Mouse (Mus musculus): ENCODE measurements around the gene Pdp2.
"Not testable (repeated sequence)": the region's sequence is repeated elsewhere in the genome, so short reads cannot be mapped to it uniquely, and the experiment has no call there.

The Pdp2 gene

DNA sequence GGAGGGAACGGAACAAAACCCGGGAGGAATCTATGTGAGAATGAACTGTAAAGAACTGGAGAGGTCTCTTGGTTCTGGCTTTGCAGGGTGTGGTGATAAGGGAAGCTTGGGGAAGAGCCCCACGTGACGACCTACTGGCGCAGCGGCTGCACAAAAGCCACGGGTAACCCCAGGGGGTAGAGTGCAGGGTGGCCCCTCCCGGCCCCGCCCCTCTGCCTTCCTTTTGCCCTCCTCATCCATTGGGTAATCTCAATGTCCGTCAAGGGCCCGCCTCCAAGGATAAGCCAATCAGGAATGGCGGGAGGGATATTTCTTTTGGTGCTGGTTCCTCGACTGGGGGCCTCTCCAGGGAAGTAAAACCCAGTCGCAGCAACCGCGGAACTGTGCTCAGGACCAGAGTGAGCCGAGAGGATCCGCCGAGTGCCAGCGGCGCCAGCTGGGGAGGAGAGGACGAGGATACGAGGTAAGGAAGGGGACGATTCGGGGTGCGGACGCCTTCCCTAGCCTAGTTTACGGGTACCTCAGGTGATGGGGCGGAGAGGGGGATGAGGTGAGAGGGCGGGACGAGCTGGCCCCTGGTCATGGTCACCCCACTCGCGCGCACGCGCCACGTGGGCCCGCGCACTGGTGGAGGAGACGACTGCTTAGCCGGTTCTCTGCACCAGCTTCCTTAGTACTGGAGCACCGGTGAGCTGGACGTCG is at the start of gene Pdp2:
Pdp2 (plus strand) TSS at position 319 of the 702 bp plus-strand sequence.
- peak; percentile 82 to 87 for DNase-seq (ENCODE audit: low spot score in 2 of 2)

DNA sequence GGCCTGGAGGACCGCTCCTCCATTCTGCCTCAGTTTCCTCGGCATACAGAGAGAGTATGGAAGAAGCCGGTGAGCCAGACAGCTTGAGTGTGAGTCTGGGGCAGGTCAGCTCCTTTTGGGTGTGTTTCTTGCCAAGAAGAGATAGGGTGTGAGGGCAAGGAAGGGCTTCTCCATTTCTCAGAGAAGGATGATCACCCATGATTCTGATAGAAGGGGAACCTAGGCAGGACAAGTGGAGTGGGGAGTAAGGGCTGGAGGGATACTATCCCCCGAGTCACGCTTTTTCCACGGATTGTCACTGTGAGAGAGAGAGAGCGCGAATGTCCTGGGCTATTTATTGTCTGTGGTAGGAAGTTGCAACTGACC is 49.8 kb upstream of the Pdp2 start:
- DNase-seq (ENCODE audit: low spot score in 2 of 2) = no peak

DNA sequence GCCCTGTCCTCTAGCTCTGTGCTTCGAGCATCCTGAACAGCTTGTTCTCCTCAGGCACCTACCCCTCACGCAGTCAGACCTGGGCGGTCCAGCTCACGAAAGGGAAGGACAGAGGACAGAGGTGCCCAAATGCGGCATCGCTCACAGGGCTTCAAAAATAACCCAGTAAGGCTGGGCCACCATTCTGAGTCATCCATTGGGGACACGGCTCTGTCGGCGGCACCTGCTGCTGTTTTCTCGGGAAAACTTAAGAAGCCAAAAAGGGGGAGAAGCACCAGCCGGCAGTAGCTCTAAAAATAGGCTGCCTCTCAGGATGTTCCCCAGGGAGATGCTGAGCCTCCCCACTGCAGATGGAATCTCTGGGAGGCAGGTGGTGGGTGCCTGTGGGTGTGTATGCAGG is 49.1 kb upstream of the Pdp2 start:
- no peak for DNase-seq (ENCODE audit: low spot score in 2 of 2)

DNA sequence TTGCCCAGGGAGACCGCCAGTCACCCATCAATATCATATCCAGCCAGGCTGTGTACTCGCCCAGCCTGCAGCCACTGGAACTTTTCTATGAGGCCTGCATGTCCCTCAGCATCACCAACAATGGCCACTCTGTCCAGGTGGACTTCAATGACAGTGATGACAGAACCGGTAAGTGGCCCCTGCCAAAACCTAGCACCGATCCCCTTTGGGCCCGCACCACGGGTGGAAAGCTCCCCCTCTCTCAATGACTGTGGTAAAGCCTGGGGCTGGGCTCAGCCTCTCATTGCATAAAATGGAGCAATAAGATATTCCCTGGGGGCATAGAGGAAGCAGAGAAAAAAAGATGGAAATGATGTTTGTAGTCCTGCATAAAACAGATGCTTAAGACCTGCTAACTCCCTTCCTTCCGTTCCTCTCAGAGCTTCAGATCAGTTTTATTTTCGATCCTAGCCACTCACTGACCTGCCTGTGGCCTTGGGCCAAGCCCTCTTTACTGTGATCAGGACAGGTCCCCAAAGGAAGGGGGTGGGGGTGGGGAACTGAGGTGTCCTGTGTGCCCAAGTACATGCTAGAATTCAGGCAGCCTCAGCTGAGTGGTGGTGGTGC is 47.7 kb upstream of the Pdp2 start:
- DNase-seq (ENCODE audit: low spot score in 2 of 2) = no peak

DNA sequence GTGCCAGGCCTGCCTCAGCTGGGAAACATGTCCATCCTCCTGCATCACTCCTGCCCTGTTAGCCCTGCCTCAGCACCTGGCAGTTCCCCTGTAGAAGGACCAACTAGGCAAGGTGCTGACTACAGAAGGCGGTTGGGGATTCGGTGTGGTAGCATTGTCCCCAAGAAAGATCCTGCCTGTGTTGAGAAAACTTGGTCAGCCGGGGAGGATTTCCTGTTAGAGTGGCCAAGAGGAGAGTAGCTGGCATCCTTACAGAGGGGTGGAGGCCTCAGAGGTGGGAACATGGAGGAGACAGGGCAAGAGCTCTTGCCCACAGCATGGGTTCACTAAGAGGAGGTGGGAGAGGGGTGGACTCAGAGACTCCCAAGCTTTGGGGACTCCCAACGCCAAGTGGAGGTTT is 36.1 kb upstream of the Pdp2 start:
- DNase-seq (ENCODE audit: low spot score in 2 of 2) = no peak

DNA sequence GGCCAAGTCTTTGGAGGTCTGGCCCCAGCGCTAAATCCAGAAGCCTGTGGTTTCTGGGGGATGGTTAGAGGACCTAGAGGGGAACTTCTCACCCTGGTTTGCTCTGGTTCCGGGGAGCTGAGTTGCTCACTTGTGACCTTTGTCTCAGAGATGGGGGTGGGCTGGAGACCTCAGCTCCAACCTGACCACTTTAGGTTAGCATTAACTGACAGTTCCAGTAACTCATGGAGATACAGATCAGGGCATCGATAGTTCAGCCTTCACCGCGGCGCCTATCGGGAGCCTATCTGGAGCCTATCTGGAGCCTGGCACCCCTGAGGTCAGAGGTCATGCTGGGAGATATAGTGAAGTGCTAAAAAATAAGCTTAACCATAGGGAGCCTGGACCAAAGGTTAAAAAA is 34.0 kb upstream of the Pdp2 start:
- no peak for DNase-seq (ENCODE audit: low spot score in 2 of 2)

DNA sequence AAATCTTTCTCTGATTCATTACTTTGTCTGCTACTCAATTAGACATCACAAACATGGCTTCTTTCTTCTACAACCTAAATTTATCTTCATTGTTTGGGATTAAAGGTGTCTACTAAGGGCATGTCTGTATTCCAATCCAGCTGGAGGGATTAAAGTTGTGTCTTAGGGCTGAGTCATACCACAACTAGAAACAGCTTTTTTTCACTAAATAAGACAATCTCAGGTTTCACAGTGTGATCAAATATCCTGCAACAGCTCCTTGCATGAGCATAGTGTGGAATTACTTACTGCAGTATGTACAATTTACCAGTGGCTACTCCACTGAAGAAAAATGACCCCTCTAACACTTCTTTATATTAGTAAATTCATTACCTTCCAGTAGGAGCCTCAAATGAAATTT is 30.5 kb upstream of the Pdp2 start:
- no peak for DNase-seq (ENCODE audit: low spot score in 2 of 2)

DNA sequence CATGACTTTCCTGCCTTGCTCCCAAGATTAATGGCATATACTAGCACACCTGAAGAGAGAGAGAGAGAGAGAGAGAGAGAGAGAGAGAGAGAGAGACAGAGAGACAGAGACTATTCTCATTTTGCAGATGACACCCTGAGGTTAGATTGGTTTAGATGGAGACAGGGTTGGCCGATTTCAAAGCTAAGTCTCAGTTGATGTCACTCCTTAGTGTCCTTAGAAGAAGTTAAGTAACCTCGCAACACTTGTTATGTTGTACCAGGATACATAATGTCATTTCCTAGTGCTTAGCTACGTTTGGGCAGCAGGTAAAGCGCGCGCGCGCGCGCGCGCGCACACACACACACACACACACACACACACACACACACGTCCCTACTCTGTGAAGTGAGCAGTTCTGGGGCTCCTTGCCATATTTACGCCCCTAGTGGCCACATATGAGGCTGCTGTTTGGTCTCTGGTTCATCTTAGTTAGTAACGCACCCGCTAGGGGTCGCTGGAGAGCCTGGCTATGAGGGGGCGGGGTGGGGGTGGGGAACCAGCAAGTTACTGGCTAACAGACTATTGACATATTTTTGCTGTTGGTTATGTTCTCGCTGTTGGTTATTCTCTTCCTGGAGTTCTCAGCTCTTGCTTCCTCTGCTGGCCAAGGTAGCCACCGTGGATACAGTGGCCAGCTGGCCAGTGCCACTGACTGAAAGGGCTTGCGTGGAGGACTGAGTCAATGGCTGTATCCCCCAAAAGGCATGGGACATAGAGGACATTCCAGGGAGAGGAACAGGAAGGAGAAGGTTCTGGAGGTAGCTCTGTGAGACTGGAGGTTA is 26.4 kb upstream of the Pdp2 start:
- DNase-seq (ENCODE audit: low spot score in 2 of 2) = peak; percentile 66 to 86

DNA sequence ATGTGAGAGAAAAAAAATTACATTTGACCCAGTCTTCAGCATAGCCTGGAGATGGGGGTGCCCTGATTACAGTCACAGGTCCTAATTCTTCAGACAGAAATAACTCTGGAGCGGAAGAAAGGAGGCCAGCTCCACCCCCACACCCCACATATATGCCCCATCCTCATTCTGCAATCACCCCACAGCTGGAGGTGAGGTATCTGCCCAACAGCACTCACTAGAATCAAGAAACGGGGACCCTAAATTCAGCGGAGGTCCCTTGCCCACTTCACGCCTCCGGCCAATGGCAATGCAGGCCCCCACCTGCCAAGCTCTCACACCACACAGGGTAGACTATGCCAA is 25.8 kb upstream of the Pdp2 start:
- no peak for DNase-seq (ENCODE audit: low spot score in 2 of 2)

DNA sequence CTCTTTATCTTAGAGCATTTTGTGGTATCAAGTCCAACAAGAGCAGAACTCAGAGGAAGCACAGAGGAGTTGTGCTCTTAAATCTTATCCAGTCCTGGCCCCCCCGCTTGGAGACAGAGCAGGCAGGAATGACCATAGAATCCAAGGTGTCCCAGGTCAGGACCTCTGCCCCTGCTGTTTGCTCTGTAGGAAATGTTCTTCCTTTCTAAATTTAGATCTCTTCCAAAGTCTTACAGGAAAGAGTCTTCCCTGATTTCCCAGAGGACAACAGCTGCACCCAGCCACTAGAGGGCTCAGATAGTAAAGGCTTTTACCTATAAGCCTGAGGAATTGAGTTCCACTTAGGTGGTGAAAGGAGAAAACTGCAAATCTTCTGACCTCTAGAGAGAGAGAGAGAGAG is 21.7 kb upstream of the Pdp2 start:
- no peak for DNase-seq (ENCODE audit: low spot score in 2 of 2)

DNA sequence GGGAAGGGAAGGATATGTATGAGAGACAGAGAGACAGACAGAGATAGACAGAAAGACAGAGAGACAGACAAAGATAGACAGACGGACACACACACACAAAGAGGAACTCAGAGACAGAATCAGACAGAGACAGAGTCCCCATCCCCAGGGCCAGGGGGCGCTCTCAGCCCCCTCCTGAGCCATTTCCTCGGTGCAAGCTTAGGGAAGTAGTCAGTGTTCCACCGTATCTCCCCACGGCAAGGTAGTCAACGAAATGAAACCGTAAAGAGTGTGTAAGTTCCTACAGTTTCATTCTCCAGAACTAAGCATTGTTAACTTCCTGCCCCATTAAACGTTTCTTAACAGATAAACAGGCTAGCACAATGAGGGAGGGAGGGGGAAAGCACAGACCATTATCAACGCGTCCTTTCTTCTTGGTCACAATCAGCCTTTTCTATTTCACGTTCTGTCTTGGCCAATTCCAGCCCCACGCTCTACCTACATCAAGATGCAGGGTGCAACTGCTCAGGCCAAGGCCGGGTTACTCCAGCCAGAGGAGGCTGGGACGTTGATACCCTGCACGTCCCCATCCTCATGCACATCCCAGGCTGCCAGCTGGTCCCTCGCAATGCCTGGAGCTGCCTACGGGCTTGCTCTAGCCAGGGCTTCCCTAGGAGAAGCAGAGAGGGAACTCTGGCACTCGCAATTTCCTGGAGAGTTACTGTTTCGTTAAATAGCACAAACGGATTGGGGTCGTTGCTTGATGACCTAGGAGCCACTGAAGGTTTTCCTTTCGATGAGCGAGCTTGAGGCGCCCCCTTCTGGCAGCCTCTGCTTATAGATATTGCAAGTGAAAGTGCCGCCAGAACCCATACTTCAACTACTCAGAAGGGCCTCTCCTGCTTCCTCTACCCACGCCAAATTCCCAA is 20.6 kb upstream of the Pdp2 start:
- DNase-seq (ENCODE audit: low spot score in 2 of 2) = peak; percentile 64 to 79

DNA sequence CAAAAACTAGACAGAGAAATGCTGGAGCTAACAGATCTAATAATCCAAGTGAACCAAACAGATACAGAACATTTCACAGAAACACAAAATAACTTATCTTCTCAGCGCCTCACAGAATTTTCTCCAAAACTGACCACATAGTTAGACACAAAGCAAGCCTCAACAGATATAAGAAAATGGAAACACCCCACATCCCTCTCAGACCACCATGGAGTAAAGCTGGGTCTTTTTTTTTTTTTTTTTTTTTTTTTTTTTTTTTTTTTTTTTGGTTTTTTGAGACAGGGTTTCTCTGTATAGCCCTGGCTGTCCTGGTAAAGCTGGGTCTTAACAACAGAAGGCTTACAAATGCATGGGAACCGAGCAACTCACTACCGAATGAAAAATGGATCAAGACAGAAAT is 14.4 kb upstream of the Pdp2 start:
- DNase-seq (ENCODE audit: low spot score in 2 of 2) = no peak

DNA sequence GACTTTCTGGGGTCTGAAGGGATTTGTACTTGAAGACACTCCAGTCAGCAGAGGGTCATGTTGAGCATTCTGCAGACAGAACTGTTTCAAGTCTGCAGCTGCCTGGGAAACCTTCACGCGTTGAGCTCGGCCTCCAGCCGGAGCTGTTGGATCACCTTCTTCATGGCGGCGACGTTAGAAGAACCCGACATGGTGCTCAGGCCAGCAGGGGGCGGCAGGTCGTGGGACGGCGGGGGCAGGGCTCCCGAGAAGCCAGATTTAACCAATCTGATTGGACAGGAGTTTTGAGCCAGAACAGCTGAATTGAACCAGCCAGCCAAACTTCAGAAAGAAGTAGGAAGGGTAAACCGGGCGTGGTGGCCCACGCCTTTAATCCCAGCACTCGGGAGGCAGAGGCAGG is 13.6 kb upstream of the Pdp2 start:
- not testable (repeated sequence) for DNase-seq (ENCODE audit: low spot score in 2 of 2)

DNA sequence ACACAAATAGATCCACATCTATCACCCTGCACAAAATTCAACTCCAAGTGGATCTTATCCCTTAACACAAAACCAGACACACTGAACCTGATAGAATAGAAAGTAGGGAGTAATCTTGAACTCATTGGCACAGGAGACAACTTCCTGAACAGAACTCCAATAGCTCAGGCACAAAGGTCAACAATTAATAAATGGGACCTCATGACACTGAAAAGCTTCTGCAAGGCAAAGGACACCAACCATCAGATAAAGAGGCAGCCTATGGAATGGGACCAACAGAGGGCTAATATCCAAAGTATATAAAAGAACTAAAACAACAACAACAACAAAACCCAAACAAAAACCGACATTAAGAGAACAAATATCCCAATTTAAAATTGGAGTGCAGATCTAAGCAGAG is 6.7 kb upstream of the Pdp2 start:
- no peak for DNase-seq (ENCODE audit: low spot score in 2 of 2)

DNA sequence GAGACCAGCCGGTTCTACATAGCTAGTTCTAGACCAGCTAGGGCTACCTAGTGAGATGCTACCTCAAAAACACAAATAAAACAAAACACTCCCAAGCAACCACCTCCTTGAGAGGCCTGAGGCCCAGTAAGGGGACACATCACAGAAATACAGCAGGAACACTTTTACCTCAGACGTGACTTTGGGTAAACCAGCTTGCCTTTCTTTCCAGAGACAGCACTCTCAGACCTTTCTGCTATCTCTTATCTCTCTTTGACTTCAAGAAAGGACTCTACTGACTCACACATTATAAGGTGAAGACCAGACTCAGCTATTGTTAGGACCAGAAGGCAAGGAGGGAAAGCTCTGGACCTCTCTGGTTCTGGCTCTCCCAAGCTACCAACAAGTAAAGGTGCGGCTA is 967 bp upstream of the Pdp2 start:
- no peak for DNase-seq (ENCODE audit: low spot score in 2 of 2)

DNA sequence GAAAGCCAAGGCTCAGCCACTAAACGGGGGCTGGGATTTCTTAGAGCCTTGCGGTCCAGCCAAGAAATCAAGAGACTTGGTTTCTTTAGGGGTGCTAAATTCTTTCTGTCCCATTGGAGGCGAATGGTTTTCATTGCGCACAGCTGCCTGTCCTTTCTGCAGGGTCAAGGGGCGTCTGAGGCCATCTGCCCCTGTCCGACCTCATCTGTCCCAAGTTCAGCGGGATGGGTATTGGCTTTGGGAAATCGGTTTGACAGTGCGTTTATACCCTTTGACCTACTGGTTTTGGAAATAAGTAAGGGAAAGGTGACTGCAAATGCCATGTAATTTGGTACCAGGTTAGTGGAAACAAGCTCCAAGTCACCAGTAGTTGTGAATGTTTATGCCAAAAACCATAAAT is 605 bp downstream of the Pdp2 start:
- no peak for DNase-seq (ENCODE audit: low spot score in 2 of 2)

DNA sequence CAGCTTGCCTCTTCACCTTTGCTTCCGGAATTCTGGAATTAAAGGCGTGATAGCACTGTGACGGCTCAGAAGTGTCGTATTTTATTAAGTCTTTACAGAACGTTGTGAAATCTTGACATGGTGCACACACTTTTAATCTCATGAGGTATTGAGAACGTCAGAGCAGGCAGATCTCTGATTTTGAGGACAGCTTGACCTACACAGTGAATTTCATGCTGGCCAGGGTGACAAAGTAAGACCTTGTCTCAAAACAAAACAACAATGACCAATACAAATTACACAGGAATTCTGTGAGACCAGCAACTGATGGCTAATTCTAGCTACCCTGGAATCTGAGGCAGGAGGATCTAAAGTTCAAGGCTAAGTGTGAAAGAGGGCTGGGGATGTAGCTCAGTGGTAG is 1.3 kb downstream of the Pdp2 start:
- DNase-seq (ENCODE audit: low spot score in 2 of 2) = no peak

DNA sequence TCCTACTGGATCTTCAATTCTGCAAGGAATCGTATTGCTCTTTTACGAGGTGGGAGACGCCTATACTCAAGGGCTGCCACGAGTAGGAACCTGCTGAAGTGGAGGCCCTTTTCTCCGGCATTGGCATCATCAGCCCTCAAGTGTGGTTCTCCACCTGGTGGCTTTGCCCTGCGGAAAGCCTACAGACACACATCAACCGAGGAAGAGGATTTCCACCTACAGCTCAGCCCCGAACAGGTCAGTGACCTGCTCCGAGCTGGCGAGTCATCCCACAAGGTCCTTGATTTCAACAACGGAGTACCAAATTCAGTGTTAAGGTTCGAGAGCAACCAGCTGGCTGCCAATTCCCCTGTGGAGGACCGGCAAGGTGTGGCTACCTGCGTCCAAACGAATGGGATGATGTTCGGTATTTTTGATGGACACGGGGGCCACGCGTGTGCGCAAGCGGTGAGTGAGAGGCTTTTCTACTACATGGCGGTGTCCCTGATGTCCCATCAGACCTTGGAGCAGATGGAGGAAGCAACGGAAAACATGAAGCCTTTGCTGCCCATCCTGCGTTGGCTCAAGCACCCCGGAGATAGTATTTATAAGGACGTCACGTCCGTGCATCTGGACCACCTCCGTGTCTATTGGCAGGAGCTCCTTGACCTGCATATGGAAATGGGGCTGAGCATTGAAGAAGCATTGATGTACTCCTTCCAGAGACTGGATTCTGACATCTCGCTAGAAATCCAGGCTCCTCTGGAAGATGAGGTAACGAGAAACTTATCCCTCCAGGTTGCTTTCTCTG is 2.5 kb downstream of the Pdp2 start:
- DNase-seq (ENCODE audit: low spot score in 2 of 2) = no peak

DNA sequence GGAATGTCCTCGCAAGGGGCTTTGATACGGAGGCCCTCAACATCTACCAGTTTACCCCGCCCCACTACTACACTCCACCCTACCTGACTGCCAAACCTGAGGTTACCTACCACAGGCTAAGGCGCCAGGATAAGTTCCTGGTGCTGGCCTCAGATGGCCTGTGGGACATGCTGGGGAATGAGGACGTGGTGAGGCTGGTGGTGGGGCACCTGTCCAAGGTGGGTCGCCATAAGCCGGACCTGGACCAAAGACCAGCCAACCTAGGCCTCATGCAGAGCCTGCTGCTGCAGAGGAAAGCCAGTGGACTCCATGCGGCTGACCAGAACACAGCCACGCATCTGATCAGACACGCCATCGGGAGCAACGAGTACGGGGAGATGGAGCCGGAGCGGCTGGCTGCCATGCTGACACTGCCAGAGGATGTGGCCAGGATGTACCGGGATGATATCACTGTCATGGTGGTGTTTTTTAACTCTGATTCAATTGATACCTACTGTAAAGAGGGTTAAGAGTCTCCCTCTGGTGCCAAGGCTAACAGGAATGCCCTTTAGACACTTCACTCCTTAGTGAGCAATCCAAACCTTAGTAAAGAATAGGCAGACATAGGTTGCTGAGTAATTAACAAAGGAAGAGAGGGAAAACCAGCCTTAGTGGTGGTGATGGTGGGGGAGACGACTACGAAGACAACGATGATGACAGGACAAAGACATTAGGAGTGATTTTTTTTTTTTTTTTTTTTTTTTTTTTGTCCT is 3.5 kb downstream of the Pdp2 start:
- no peak for DNase-seq (ENCODE audit: low spot score in 2 of 2)

DNA sequence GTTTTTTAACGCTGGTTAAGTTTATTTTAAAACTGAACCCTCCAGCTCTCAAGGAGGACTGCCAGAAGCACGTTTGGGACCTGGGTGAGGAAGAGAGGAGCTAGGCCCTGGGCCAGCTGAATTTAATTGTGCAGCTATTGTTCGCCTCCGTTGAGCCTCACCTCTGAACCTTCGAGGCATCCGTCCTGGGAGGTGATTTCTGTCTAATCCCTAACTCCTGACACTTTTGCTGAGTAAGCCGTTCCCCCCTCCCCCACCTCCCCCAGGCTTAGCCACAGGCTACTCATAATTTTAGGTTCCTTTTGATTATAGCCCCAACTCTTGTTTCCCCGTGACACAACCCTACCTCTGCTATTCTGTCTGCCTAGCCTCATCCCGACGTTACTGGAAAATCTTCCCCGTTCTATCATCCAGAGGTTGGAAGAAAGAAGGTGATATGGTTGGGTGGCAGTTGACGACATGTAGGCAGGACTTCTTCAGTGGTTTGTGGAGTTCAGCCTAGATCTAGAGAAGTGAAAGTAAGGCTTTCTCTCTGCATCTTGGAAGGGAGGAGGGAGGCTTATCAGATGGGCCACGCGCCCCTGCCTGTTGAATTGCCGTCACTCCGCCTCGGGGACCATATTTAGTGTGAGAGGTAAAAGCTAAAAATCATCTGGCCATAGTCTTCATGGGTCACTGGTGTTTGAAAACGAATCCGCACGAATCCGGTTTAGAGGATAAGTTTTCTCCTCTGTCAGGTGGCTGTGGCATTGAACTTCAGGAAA is 4.7 kb downstream of the Pdp2 start:
- DNase-seq (ENCODE audit: low spot score in 2 of 2) = no peak
